Mouse (Mus musculus): ENCODE data around the gene Ubash3a. TPM values are rescaled to one million over a fixed set of nuclear protein-coding genes. Genes with fewer than 3 reads are reported as not detected.
A peak's percentile ranks its signal among the peaks of the same experiment; 100 is the strongest.

Ubash3a gene
- polyA plus RNA-seq, 1 experiment from 2014 or later: 0.25 TPM

DNA sequence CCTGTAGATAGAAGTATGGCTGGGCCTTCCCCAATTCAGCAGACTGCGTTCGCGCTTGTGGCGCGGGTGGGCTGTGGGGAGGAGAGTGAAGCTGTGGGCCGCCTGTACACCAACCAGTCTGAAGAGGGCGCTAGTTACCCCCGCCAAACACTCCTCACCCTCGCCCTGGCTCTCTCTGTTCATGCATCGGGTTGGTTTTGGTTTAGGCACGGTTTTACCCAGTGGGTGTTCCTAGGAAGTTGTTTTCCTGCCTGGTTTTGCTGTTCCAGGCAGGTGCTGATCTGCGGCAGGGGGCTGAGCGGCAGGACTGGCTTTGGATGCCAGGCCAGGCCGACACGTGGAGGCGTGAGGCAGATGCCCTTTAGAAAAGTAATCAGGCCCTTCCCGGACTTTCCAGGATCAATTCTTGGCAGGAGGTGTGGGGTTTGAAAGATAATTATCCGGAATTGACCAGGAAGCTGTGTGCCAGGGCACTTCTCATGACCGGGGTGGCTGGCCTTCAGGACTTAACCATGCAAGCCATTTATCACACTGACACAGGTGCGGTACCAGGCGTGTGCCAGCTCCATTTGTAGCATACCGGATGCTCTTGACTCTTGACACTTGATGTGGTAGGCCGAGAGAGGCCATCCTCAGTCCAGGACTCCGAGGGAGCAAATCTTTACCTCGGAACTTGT, 87.7 kb downstream of the Ubash3a start:
- Histone ChIP-seq H3K9me3 (ENCODE audit: control insufficient read depth, low read length) (no peaks in the 10 kb centered on the region), H3K36me3 (ENCODE audit: control insufficient read depth, insufficient read depth, low read length) (no peaks in the 10 kb centered on the region), H3K27ac (replicated peaks; ENCODE audit: low read depth, low read length) (no peak overlapping the region), H3K27me3 (replicated peaks; ENCODE audit: control insufficient read depth, insufficient read depth, low read length) (peaks cover 28% of the 10 kb centered on the region), H3K4me1 (ENCODE audit: control insufficient read depth, insufficient read depth, low read length) (peaks cover 9% of the 10 kb centered on the region; the same call in 1 of the 2 replicates), H3K9ac (ENCODE audit: low read depth, low read length) (peak overlapping the region; percentile 67), H3K4me2 (ENCODE audit: low read depth, low read length) (peak overlapping the region; percentile 99), H3K4me3 (ENCODE audit: low read depth, low read length) (peak overlapping the region; percentile 59)
- ATAC-seq (ENCODE audit: low read depth): 0 out of 2 replicates have a peak, but pooled peaks have one; percentile 37
- no peak for DNase-seq (ENCODE audit: low spot score)
- WGBS: 25% methylated on average over 25 of the region's 25 CpGs

DNA sequence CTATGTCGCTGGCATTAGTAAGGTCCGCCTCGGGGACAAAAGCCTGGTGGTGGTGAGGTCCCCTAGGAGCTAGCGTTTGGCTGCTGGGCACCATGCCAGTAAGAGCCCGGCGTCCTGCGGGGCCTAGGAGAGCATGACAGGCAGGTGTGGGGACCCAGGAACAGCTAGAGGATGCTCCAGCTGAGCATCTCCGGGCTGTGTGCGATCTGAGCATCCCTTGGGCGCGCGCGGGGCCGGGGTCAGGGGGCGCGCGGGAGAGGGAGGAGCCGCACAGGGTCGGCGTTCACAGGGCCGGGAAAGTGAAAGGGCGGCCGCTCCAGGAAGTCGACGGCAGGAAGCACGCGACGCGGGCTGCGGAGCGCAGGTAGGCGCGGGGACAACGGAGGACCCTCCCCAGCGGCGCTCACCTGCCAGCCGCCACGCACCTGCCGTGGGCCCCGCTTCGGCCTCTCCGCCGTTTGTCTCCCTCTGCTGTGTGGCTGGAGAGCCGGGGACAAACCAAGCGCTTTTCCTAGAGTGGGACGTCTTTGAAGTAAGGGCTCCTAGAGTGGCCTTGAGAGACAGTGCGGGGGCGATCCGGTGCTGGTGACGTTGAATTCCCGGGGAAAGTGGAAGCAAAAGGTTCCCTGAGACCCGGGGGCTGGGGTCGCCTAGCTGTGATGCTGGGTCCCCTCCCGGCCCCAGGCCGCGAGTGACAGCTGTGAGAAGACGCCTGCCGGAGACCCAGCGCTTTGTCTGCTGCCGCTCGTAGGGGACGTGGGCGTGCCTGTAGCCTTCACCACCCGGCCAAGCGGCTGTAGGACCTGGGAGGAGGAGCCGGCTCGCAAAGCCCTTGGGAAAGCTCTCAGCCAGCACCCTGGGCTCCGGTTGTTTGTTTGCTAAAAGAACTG, 88.5 kb downstream of the Ubash3a start:
- Histone ChIP-seq H3K4me3 (ENCODE audit: low read depth, low read length) (peak overlapping the region; percentile 59), H3K27me3 (replicated peaks; ENCODE audit: control insufficient read depth, insufficient read depth, low read length) (peaks cover 28% of the 10 kb centered on the region), H3K36me3 (ENCODE audit: control insufficient read depth, insufficient read depth, low read length) (no peaks in the 10 kb centered on the region), H3K27ac (replicated peaks; ENCODE audit: low read depth, low read length) (0 out of 2 replicates have a peak overlapping the region, but pooled peaks have one; percentile 15), H3K9me3 (ENCODE audit: control insufficient read depth, low read length) (no peaks in the 10 kb centered on the region), H3K4me1 (ENCODE audit: control insufficient read depth, insufficient read depth, low read length) (peaks cover 9% of the 10 kb centered on the region; the same call in 1 of the 2 replicates), H3K4me2 (ENCODE audit: low read depth, low read length) (peak overlapping the region; percentile 99), H3K9ac (ENCODE audit: low read depth, low read length) (peak overlapping the region; percentile 67)
- WGBS: 1% methylated on average over 20 of the region's 68 CpGs
- ATAC-seq (ENCODE audit: low read depth) (peak; percentile 75), DNase-seq (ENCODE audit: low spot score) (peak; percentile 87)

Other genes with a start within 250 kb of the Ubash3a start
- gene Abcg1, start 150.2 kb upstream of the Ubash3a start, polyA plus RNA-seq (2014; fragmentation: Nextera tagmentation; extraction: Ambion mirVana): 10.5 and 11.9 TPM in 2 replicates
- not detected in 2 replicates for gene Tff3, start 78.2 kb upstream of the Ubash3a start, polyA plus RNA-seq (2014; fragmentation: Nextera tagmentation; extraction: Ambion mirVana)
- gene Tff2, start 63.6 kb upstream of the Ubash3a start, polyA plus RNA-seq (2014; fragmentation: Nextera tagmentation; extraction: Ambion mirVana): not detected in 2 replicates
- gene Tff1, start 42.6 kb upstream of the Ubash3a start, polyA plus RNA-seq (2014; fragmentation: Nextera tagmentation; extraction: Ambion mirVana): not detected in 2 replicates
- gene Tmprss3, start 8.9 kb upstream of the Ubash3a start, polyA plus RNA-seq (2014; fragmentation: Nextera tagmentation; extraction: Ambion mirVana): 0.14 and 0.21 TPM in 2 replicates
- gene Rsph1, start 69.5 kb downstream of the Ubash3a start, polyA plus RNA-seq (2014; fragmentation: Nextera tagmentation; extraction: Ambion mirVana): 2.8 and 7.8 TPM in 2 replicates
- 3.2 TPM in 2 replicates for gene Slc37a1, start 78.9 kb downstream of the Ubash3a start, polyA plus RNA-seq (2014; fragmentation: Nextera tagmentation; extraction: Ambion mirVana)
- 14.5 and 18.7 TPM in 2 replicates for gene Pde9a, start 178.3 kb downstream of the Ubash3a start, polyA plus RNA-seq (2014; fragmentation: Nextera tagmentation; extraction: Ambion mirVana)